Mouse (Mus musculus): ENCODE measurements around the gene Dctpp1. TPM values are rescaled to one million over a fixed set of nuclear protein-coding genes. Genes with fewer than 3 reads are reported as not detected.
A peak's percentile ranks its signal among the peaks of the same experiment; 100 is the strongest.

Dctpp1 gene
- polyA plus RNA-seq, 1 experiment from 2014 or later, result 195 TPM

- Histone ChIP-seq H3K27me3 (replicated peaks; ENCODE audit: control insufficient read depth, insufficient read depth, low read length) (no peaks in the 10 kb centered on the region), H3K36me3 (ENCODE audit: control insufficient read depth, insufficient read depth, low read length) (peaks cover 21% of the 10 kb centered on the region), H3K9me3 (ENCODE audit: control insufficient read depth, low read length) (peaks cover 10% of the 10 kb centered on the region), H3K27ac (ENCODE audit: low read length) (peak overlapping the region; percentile 10; the same call in 1 of the 2 replicates), H3K4me3 (ENCODE audit: low read length) (peak overlapping the region; percentile 64), H3K4me2 (ENCODE audit: low read depth, low read length) (peak overlapping the region; percentile 81), H3K9ac (ENCODE audit: low read depth, low read length) (peak overlapping the region; percentile 99), H3K4me1 (ENCODE audit: control insufficient read depth, insufficient read depth, low read length) (peaks cover 23% of the 10 kb centered on the region)
- 96% methylated on average over 15 of the region's 15 CpGs for WGBS
- ATAC-seq, result no peak
Measured at GRCm38 (mm10) chr7:127272566-127272965, 12.1 kb upstream of the Dctpp1 start.

GRCm38 (mm10) chr7:127271093-127271492 is 10.6 kb upstream of the Dctpp1 start:
- H3K4me3 ChIP-seq (ENCODE audit: low read length), result peak overlapping the region; percentile 27
- no peak for ATAC-seq
- peaks cover 15% of the 10 kb centered on the region; the same call in 1 of the 2 replicates for H3K4me1 ChIP-seq (ENCODE audit: control insufficient read depth, insufficient read depth, low read length)
- H3K27ac ChIP-seq (ENCODE audit: low read length), result peak overlapping the region; percentile 60
- 95% methylated on average over 4 of the region's 4 CpGs for WGBS
- peak overlapping the region; percentile 39 for H3K4me2 ChIP-seq (ENCODE audit: low read depth, low read length)
- H3K27me3 ChIP-seq (replicated peaks; ENCODE audit: control insufficient read depth, insufficient read depth, low read length), result no peaks in the 10 kb centered on the region
- H3K36me3 ChIP-seq (ENCODE audit: control insufficient read depth, insufficient read depth, low read length), result peaks cover 21% of the 10 kb centered on the region
- 0 out of 2 replicates have a peak overlapping the region, but pooled peaks have one; percentile 12 for H3K9ac ChIP-seq (ENCODE audit: low read depth, low read length)
- H3K9me3 ChIP-seq (ENCODE audit: control insufficient read depth, low read length), result peaks cover 10% of the 10 kb centered on the region

GRCm38 (mm10) chr7:127270666-127271065 is 10.2 kb upstream of the Dctpp1 start:
- H3K9me3 ChIP-seq (ENCODE audit: control insufficient read depth, low read length), result peaks cover 10% of the 10 kb centered on the region
- H3K27ac ChIP-seq (ENCODE audit: low read length), result peak overlapping the region; percentile 60
- 0 out of 2 replicates have a peak overlapping the region, but pooled peaks have one; percentile 39 for H3K4me2 ChIP-seq (ENCODE audit: low read depth, low read length)
- WGBS, result 65% methylated on average over 5 of the region's 5 CpGs
- no peak overlapping the region for H3K9ac ChIP-seq (ENCODE audit: low read depth, low read length)
- no peak overlapping the region for H3K4me3 ChIP-seq (ENCODE audit: low read length)
- no peaks in the 10 kb centered on the region for H3K27me3 ChIP-seq (replicated peaks; ENCODE audit: control insufficient read depth, insufficient read depth, low read length)
- H3K4me1 ChIP-seq (ENCODE audit: control insufficient read depth, insufficient read depth, low read length), result peaks cover 15% of the 10 kb centered on the region; the same call in 1 of the 2 replicates
- H3K36me3 ChIP-seq (ENCODE audit: control insufficient read depth, insufficient read depth, low read length), result peaks cover 21% of the 10 kb centered on the region
- peak; percentile 30 for ATAC-seq

GRCm38 (mm10) chr7:127270256-127270655 is 9.7 kb upstream of the Dctpp1 start:
- Histone ChIP-seq H3K4me1 (ENCODE audit: control insufficient read depth, insufficient read depth, low read length) (peaks cover 15% of the 10 kb centered on the region; the same call in 1 of the 2 replicates), H3K36me3 (ENCODE audit: control insufficient read depth, insufficient read depth, low read length) (peaks cover 21% of the 10 kb centered on the region), H3K9me3 (ENCODE audit: control insufficient read depth, low read length) (peaks cover 10% of the 10 kb centered on the region), H3K27ac (ENCODE audit: low read length) (peak overlapping the region; percentile 44; the same call in 1 of the 2 replicates), H3K4me2 (ENCODE audit: low read depth, low read length) (no peak overlapping the region), H3K9ac (ENCODE audit: low read depth, low read length) (no peak overlapping the region), H3K27me3 (replicated peaks; ENCODE audit: control insufficient read depth, insufficient read depth, low read length) (no peaks in the 10 kb centered on the region), H3K4me3 (ENCODE audit: low read length) (no peak overlapping the region)
- 79% methylated on average over 2 of the region's 2 CpGs for WGBS
- no peak for ATAC-seq

GRCm38 (mm10) chr7:127263526-127263925 is 3.0 kb upstream of the Dctpp1 start:
- 94% methylated on average over 3 of the region's 3 CpGs for WGBS
- H3K27ac ChIP-seq (ENCODE audit: low read length), result no peak overlapping the region
- no peak for ATAC-seq

GRCm38 (mm10) chr7:127262218-127262961 is 1.9 kb upstream of the Dctpp1 start:
- 79% methylated on average over 10 of the region's 10 CpGs for WGBS
- no peaks in the 10 kb centered on the region for H3K9me3 ChIP-seq (ENCODE audit: control insufficient read depth, low read length)
- no peak overlapping the region for H3K4me2 ChIP-seq (ENCODE audit: low read depth, low read length)
- H3K27ac ChIP-seq (ENCODE audit: low read length), result no peak overlapping the region
- no peaks in the 10 kb centered on the region for H3K27me3 ChIP-seq (replicated peaks; ENCODE audit: control insufficient read depth, insufficient read depth, low read length)
- H3K36me3 ChIP-seq (ENCODE audit: control insufficient read depth, insufficient read depth, low read length), result no peaks in the 10 kb centered on the region
- no peak for ATAC-seq
- H3K9ac ChIP-seq (ENCODE audit: low read depth, low read length), result no peak overlapping the region
- H3K4me1 ChIP-seq (ENCODE audit: control insufficient read depth, insufficient read depth, low read length), result peaks cover 8% of the 10 kb centered on the region; the same call in 1 of the 2 replicates
- no peak overlapping the region for H3K4me3 ChIP-seq (ENCODE audit: low read length)

More at GRCm38 (mm10) chr7:127263526-127263925, 3.0 kb upstream of the Dctpp1 start:
- no peak overlapping the region for H3K9ac ChIP-seq (ENCODE audit: low read depth, low read length)
- H3K4me2 ChIP-seq (ENCODE audit: low read depth, low read length), result no peak overlapping the region
- peaks cover 8% of the 10 kb centered on the region; the same call in 1 of the 2 replicates for H3K4me1 ChIP-seq (ENCODE audit: control insufficient read depth, insufficient read depth, low read length)
- H3K4me3 ChIP-seq (ENCODE audit: low read length), result no peak overlapping the region
- peaks cover 3% of the 10 kb centered on the region; the same call in 1 of the 2 replicates for H3K36me3 ChIP-seq (ENCODE audit: control insufficient read depth, insufficient read depth, low read length)
- H3K9me3 ChIP-seq (ENCODE audit: control insufficient read depth, low read length), result peaks cover 3% of the 10 kb centered on the region; the same call in 1 of the 2 replicates
- no peaks in the 10 kb centered on the region for H3K27me3 ChIP-seq (replicated peaks; ENCODE audit: control insufficient read depth, insufficient read depth, low read length)

GRCm38 (mm10) chr7:127259186-127259905 is 1.2 kb downstream of the Dctpp1 start:
- WGBS, result 73% methylated on average over 8 of the region's 8 CpGs
- no peak for ATAC-seq
- H3K27ac ChIP-seq (ENCODE audit: low read length), result no peak overlapping the region
- peak overlapping the region; percentile 2; the same call in 1 of the 2 replicates for H3K9ac ChIP-seq (ENCODE audit: low read depth, low read length)
- peak overlapping the region; percentile 53 for H3K4me2 ChIP-seq (ENCODE audit: low read depth, low read length)
- no peaks in the 10 kb centered on the region for H3K9me3 ChIP-seq (ENCODE audit: control insufficient read depth, low read length)
- H3K4me3 ChIP-seq (ENCODE audit: low read length), result peak overlapping the region; percentile 63
- H3K36me3 ChIP-seq (ENCODE audit: control insufficient read depth, insufficient read depth, low read length), result 0 out of 2 replicates have a peak, but pooled peaks cover 2% of the 10 kb centered on the region
- no peaks in the 10 kb centered on the region for H3K27me3 ChIP-seq (replicated peaks; ENCODE audit: control insufficient read depth, insufficient read depth, low read length)
- peaks cover 14% of the 10 kb centered on the region for H3K4me1 ChIP-seq (ENCODE audit: control insufficient read depth, insufficient read depth, low read length)

- Histone ChIP-seq H3K4me1 (ENCODE audit: control insufficient read depth, insufficient read depth, low read length) (peaks cover 14% of the 10 kb centered on the region), H3K36me3 (ENCODE audit: control insufficient read depth, insufficient read depth, low read length) (0 out of 2 replicates have a peak, but pooled peaks cover 2% of the 10 kb centered on the region), H3K27me3 (replicated peaks; ENCODE audit: control insufficient read depth, insufficient read depth, low read length) (no peaks in the 10 kb centered on the region), H3K4me2 (ENCODE audit: low read depth, low read length) (no peak overlapping the region), H3K9me3 (ENCODE audit: control insufficient read depth, low read length) (no peaks in the 10 kb centered on the region), H3K9ac (ENCODE audit: low read depth, low read length) (no peak overlapping the region), H3K4me3 (ENCODE audit: low read length) (no peak overlapping the region), H3K27ac (ENCODE audit: low read length) (no peak overlapping the region)
- 92% methylated on average over 5 of the region's 5 CpGs for WGBS
- ATAC-seq, result no peak
Measured at GRCm38 (mm10) chr7:127256518-127256917, 4.0 kb downstream of the Dctpp1 start.

GRCm38 (mm10) chr7:127255965-127256364 is 4.5 kb downstream of the Dctpp1 start:
- H3K9me3 ChIP-seq (ENCODE audit: control insufficient read depth, low read length), result no peaks in the 10 kb centered on the region
- H3K4me2 ChIP-seq (ENCODE audit: low read depth, low read length), result no peak overlapping the region
- 0 out of 2 replicates have a peak, but pooled peaks cover 5% of the 10 kb centered on the region for H3K36me3 ChIP-seq (ENCODE audit: control insufficient read depth, insufficient read depth, low read length)
- 84% methylated on average over 2 of the region's 2 CpGs for WGBS
- no peak for ATAC-seq
- H3K9ac ChIP-seq (ENCODE audit: low read depth, low read length), result no peak overlapping the region
- H3K27me3 ChIP-seq (replicated peaks; ENCODE audit: control insufficient read depth, insufficient read depth, low read length), result no peaks in the 10 kb centered on the region
- H3K4me3 ChIP-seq (ENCODE audit: low read length), result no peak overlapping the region
- peaks cover 12% of the 10 kb centered on the region for H3K4me1 ChIP-seq (ENCODE audit: control insufficient read depth, insufficient read depth, low read length)
- no peak overlapping the region for H3K27ac ChIP-seq (ENCODE audit: low read length)
